Mouse (Mus musculus) forebrain, postnatal 0 days (tissue): ENCODE measurements around the gene Bnipl. TPM values are rescaled to one million over a fixed set of nuclear protein-coding genes. Genes with fewer than 3 reads are reported as not detected.

Experiments used
- ATAC-seq: fragments of 200-750 bp; cut with Nextera tagmentation; 2 replicates; pipeline ENCODE4 v1.8.0; 2017; ENCODE audit warnings: mild to moderate bottlenecking, moderate library complexity
- DNase-seq: peaks from one replicate; pipeline ENCODE4 v3.0.0-alpha.2; 2015
- H3K27ac ChIP-seq: fragments of 300-500 bp; sonication (generic); 2 replicates; pipeline ENCODE4 v1.5.1; 2014; ENCODE audit warnings: low read depth, mild to moderate bottlenecking, antibody characterized with exemption, low read length, moderate library complexity, mixed read lengths
- H3K27me3 ChIP-seq: fragments of 300-500 bp; sonication (generic); 2 replicates; pipeline ENCODE4 v1.6.1; 2014; ENCODE audit warnings: mild to moderate bottlenecking, low read length, mixed read lengths; ENCODE audit not compliant: insufficient read depth
- H3K36me3 ChIP-seq: fragments of 300-500 bp; sonication (generic); 2 replicates; pipeline ENCODE4 v1.6.1; 2014; ENCODE audit warnings: mild to moderate bottlenecking, moderate library complexity; ENCODE audit not compliant: insufficient read depth
- H3K4me1 ChIP-seq: fragments of 300-500 bp; sonication (generic); 2 replicates; pipeline ENCODE4 v1.6.1; 2014; ENCODE audit warnings: antibody characterized with exemption; ENCODE audit not compliant: insufficient read depth
- H3K4me2 ChIP-seq: fragments of 300-500 bp; sonication (generic); 2 replicates; pipeline ENCODE4 v1.6.1; 2014; ENCODE audit warnings: low read depth, mild to moderate bottlenecking, moderate library complexity
- H3K4me3 ChIP-seq: fragments of 300-500 bp; sonication (generic); 2 replicates; pipeline ENCODE4 v1.5.1; 2014; ENCODE audit warnings: low read depth, low read length, mixed read lengths
- H3K9ac ChIP-seq: fragments of 300-500 bp; sonication (generic); 2 replicates; pipeline ENCODE4 v1.6.1; 2014; ENCODE audit warnings: mild to moderate bottlenecking
- H3K9me3 ChIP-seq: fragments of 300-500 bp; sonication (generic); 2 replicates; pipeline ENCODE4 v1.6.1; 2016; ENCODE audit warnings: low read length
- CTCF ChIP-seq: sonication (generic); IDR thresholded peaks from 2 replicates; pipeline ENCODE4 v1.5.1; 2016; ENCODE audit warnings: antibody characterized with exemption, control low read depth, low read depth
- WGBS: fragments of 180-500 bp; shearing (Covaris S2); extraction: QIAGEN DNeasy Blood & Tissue Kit; methylation state at CpG from one replicate; pipeline ENCODE4 v1.1.7; 2014; 5-methylcytosine and 5-hydroxymethylcytosine counted together
- polyA plus RNA-seq: library from polyadenylated mRNA; unstranded; fragments of >200 nt; fragmentation: Nextera tagmentation; extraction: Ambion mirVana; gene quantifications from 2 replicates; pipeline ENCODE4 v1.2.1, GENCODE M21; 2015
- total RNA-seq: library from RNA; depleted of rRNA; stranded (reverse); fragments of >200 nt; gene quantifications from 2 replicates; pipeline ENCODE4 v1.2.3, GENCODE M21; 2014

Gene Bnipl
- total and polyA plus RNA-seq, 2 experiments from 2014 or later, result 0.33 TPM; not detected in 1

DNA sequence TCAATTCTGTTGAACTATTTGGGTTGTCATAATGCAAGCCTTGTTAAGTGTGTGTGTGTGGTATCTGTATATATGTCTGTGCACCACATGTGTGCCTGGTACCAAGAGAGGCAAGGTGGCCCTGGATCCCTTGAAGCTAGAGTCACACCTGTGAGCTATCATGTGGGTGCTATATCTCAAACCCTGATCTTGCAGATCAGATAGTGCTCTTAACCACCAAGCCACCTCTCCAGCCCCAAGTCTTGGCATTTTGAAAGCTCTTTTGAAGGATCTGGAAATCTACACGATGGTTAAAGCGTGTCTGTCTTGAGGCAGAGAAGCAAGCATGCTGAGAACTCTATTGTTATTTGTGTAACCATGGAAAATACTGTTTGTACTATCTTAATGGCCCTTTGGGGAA is 40.4 kb downstream of the Bnipl start:
- H3K27ac ChIP-seq, result no peak overlapping the region

DNA sequence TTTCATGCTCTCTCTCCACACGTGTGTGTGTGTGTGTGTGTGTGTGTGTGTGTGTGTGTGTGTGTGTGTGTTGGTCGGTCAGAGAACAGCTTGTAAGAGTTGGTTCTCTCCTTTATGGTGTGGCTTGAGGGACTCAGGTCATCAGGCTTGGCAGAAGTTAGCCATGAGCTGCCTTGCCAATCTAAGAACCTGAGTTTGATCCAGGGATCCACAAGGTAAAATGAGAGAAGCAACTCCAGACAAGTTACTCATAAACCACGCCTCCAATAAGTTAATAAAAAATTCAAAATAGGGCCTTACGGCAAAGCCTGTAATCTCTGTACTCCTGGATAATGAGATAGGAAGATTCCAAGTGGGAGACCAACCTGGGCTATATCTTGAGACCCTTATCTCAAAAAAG is 42.7 kb downstream of the Bnipl start:
- WGBS, result 90% methylated on average over 4 of the region's 4 CpGs
- H3K27ac ChIP-seq, result no peak overlapping the region

More for the DNA sequence above, 40.4 kb downstream of the Bnipl start:
- H3K36me3 ChIP-seq, result peaks cover 14% of the 10 kb centered on the region; the same call in 1 of the 2 replicates
- no peaks in the 10 kb centered on the region for H3K27me3 ChIP-seq
- H3K4me1 ChIP-seq, result no peaks in the 10 kb centered on the region
- no peak for DNase-seq
- no peaks in the 10 kb centered on the region for H3K9me3 ChIP-seq
- H3K9ac ChIP-seq, result no peak overlapping the region
- no peak for ATAC-seq
- no peak overlapping the region for H3K4me2 ChIP-seq
- no peak overlapping the region for H3K4me3 ChIP-seq
- 63% methylated on average over 2 of the region's 2 CpGs for WGBS
- no peak for TF ChIP-seq CTCF

DNA sequence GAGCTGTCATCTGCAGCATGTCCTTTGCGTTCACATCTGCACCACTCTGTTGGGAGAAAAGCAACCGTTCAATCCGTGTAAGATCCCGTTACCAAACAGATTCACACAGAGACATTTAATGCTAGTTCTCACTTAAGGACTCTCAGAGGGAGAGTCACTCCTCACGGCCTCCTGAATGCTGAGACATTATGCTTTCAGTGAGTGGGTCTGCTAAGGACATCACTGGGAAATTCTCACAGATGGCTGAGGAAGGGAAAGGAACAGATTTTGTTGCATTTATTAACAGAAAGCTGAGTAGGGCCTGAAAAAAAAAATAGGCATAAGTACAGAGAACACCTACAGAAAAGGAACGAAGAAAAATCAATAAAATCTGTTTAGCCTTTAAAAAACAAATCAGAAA is 47.1 kb downstream of the Bnipl start:
- ATAC-seq (no peak), DNase-seq (no peak)
- no peak overlapping the region for H3K4me3 ChIP-seq
- TF ChIP-seq CTCF, result no peak
- WGBS, result 76% methylated on average over 6 of the region's 6 CpGs
- peaks cover 20% of the 10 kb centered on the region for H3K36me3 ChIP-seq
- no peak overlapping the region for H3K9ac ChIP-seq
- H3K4me2 ChIP-seq, result no peak overlapping the region
- H3K27ac ChIP-seq, result no peak overlapping the region
- H3K27me3 ChIP-seq, result no peaks in the 10 kb centered on the region
- no peaks in the 10 kb centered on the region for H3K4me1 ChIP-seq
- H3K9me3 ChIP-seq, result no peaks in the 10 kb centered on the region

More for the DNA sequence above, 42.7 kb downstream of the Bnipl start:
- H3K4me3 ChIP-seq, result no peak overlapping the region
- H3K36me3 ChIP-seq, result peaks cover 12% of the 10 kb centered on the region; the same call in 1 of the 2 replicates
- H3K27me3 ChIP-seq, result no peaks in the 10 kb centered on the region
- ATAC-seq (no peak), DNase-seq (no peak)
- H3K9ac ChIP-seq, result no peak overlapping the region
- no peaks in the 10 kb centered on the region for H3K9me3 ChIP-seq
- H3K4me2 ChIP-seq, result no peak overlapping the region
- no peaks in the 10 kb centered on the region for H3K4me1 ChIP-seq
- no peak for TF ChIP-seq CTCF

DNA sequence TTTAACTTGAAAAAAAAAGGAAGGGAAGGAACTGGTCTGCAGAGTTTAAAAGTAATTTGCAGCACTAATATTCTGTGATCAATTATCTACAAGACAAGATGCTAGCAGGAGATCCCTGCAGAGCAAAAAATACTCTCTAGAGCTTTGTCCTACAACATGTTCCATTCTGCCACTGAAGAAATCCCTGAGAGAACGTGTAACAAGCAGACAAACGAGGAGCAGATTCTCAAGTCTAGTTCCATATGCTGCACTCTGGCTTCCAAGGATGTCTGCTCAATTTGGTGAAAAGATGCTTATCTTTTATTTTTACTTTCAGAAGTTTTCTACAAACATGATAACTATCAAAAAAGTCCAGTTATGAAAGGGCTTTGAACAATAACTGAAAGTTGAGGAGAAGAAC is 50.4 kb downstream of the Bnipl start:
- DNase-seq (peak; percentile 47), ATAC-seq (peak; percentile 65)
- TF ChIP-seq CTCF, result no peak
- H3K9me3 ChIP-seq, result no peaks in the 10 kb centered on the region
- H3K27ac ChIP-seq, result peak overlapping the region; percentile 35; the same call in 1 of the 2 replicates
- H3K4me1 ChIP-seq, result no peaks in the 10 kb centered on the region
- no peaks in the 10 kb centered on the region for H3K27me3 ChIP-seq
- no peak overlapping the region for H3K9ac ChIP-seq
- H3K4me2 ChIP-seq, result no peak overlapping the region
- no peak overlapping the region for H3K4me3 ChIP-seq
- H3K36me3 ChIP-seq, result peaks cover 31% of the 10 kb centered on the region
- 53% methylated on average over 2 of the region's 2 CpGs for WGBS

DNA sequence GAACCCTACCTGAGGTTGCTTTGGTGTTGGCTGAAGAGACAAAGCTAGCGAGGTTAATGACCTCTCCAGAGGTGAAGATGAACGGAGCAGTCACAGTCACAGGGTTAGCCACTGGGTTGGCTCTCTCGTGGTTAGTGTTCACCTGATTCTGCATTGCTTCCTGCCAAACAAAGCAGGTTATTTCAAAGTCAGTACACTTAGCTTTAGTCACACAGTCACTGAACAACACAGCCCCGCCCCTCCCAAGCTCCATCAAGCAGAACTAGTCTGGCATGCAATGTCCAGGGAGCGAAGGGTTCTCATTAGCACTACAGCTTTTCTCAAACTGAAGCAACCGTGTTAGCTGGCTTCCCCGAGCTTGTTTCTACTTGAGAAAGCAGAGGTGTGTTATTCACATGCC is 50.9 kb downstream of the Bnipl start:
- no peak overlapping the region for H3K4me2 ChIP-seq
- no peak overlapping the region for H3K9ac ChIP-seq
- DNase-seq (no peak), ATAC-seq (no peak)
- TF ChIP-seq CTCF, result no peak
- no peak overlapping the region for H3K4me3 ChIP-seq
- H3K27ac ChIP-seq, result peak overlapping the region; percentile 35; the same call in 1 of the 2 replicates
- H3K9me3 ChIP-seq, result no peaks in the 10 kb centered on the region
- peaks cover 35% of the 10 kb centered on the region for H3K36me3 ChIP-seq
- 72% methylated on average over 7 of the region's 7 CpGs for WGBS
- H3K27me3 ChIP-seq, result no peaks in the 10 kb centered on the region
- H3K4me1 ChIP-seq, result no peaks in the 10 kb centered on the region

DNA sequence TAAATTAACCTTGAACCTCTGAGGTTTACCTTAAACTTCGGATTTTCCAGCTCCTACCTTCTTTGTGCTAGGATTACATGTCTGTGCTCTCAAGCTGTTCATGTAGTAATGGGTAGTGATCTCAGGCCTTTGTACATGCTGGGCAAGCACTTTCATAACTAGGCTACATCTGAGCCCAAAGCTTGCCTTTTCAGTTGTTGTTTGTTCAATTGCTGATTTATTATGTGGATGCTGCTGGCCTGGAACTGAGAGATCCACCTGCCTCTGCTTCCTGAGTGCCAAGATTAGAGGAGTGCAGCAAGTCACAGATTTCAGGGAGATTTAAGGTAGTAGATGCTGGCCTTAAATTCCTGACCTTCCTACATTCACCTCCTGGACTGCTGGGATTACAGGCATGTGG is 51.9 kb downstream of the Bnipl start:
- Histone ChIP-seq H3K9ac (no peak overlapping the region), H3K4me2 (no peak overlapping the region), H3K4me1 (no peaks in the 10 kb centered on the region), H3K36me3 (peaks cover 34% of the 10 kb centered on the region), H3K27me3 (no peaks in the 10 kb centered on the region), H3K4me3 (no peak overlapping the region), H3K27ac (no peak overlapping the region), H3K9me3 (no peaks in the 10 kb centered on the region)
- no peak for TF ChIP-seq CTCF
- ATAC-seq (no peak), DNase-seq (no peak)
- 85% methylated on average over 1 of the region's 1 CpGs for WGBS

DNA sequence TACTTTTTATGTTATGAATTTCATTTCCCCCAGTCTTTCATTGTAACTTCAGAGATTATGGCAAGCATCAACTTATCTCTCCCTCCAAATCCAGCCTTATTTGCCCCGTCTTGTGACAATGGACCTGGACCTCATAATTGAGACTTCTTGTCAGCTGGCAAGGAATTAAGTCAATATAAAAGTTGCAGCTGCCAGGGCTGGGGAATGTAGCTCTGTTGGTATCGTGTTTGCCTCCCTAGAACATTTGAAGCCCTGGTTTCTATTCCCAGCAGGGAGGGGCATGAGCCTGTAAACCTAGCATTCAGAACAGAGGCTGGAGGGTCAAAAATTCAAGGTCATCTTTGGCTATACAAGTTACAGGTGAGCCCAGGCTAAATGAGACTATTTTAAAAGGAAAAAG is 55.2 kb downstream of the Bnipl start:
- ATAC-seq, result no peak
- Histone ChIP-seq H3K27me3 (no peaks in the 10 kb centered on the region), H3K4me3 (no peak overlapping the region), H3K36me3 (peaks cover 34% of the 10 kb centered on the region), H3K9me3 (no peaks in the 10 kb centered on the region), H3K4me1 (no peaks in the 10 kb centered on the region), H3K4me2 (no peak overlapping the region), H3K27ac (no peak overlapping the region), H3K9ac (no peak overlapping the region)
- 75% methylated on average over 2 of the region's 2 CpGs for WGBS
- DNase-seq, result no peak
- no peak for TF ChIP-seq CTCF
